Mouse (Mus musculus) thymus, adult 2 months (tissue): ENCODE measurements around the gene Ptprg.

Experiments used
- CTCF ChIP-seq: fragments of 200-500 bp; IDR thresholded peaks from 2 replicates; pipeline ENCODE4 v1.5.1; 2012; ENCODE audit warnings: mild to moderate bottlenecking, control low read depth, low read length, moderate library complexity, borderline replicate concordance; ENCODE audit not compliant: control insufficient read depth, poor library complexity, insufficient read depth; ENCODE audit errors: extremely low read depth
- POLR2A ChIP-seq: fragments of 200-500 bp; IDR thresholded peaks from 2 replicates; pipeline ENCODE4 v1.6.1; 2012; ENCODE audit warnings: mild to moderate bottlenecking, low read length, control low read depth, moderate library complexity; ENCODE audit not compliant: control insufficient read depth, poor library complexity, insufficient read depth; ENCODE audit errors: extremely low read depth

- TF ChIP-seq POLR2A: no peak
- no peak for TF ChIP-seq CTCF
These were observed 77.4 kb downstream of the Ptprg start for GRCm38 (mm10) chr14:11630736-11631135.
